Mouse (Mus musculus): ENCODE results near the gene Sh3bgrl2.

DNA sequence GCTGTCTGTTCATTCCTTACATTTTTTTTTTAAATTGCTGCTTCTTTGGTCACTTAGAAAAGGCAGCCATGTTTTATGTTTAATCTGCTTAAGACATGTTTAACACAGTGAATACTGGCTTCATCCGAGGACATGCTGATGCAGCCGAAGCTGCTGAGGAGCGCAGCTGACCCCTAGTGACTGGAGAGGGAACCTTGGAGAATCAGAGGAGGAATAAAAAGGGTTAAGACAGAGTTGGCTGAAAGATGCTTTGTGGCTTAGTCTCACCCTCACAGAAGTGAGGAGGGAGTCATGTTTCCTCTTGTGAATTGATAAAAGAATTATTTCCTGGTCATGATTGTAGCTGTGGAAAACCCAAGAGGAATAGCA, 28.5 kb downstream of the Sh3bgrl2 start:
- TF ChIP-seq CTCF (IDR thresholded peaks at IDR 0.05; ENCODE audit: low read depth) (peak; percentile 61), EP300 (IDR thresholded peaks at IDR 0.05; ENCODE audit: low read depth) (no peak)
